Mouse (Mus musculus): ENCODE results near the gene Cel. TPM values are rescaled to one million over a fixed set of nuclear protein-coding genes. Genes with fewer than 3 reads are reported as not detected.
A peak's percentile ranks its signal among the peaks of the same experiment; 100 is the strongest.
"Not testable (repeated sequence)": the region's sequence is repeated elsewhere in the genome, so short reads cannot be mapped to it uniquely, and the experiment has no call there.

Gene Cel
- polyA plus RNA-seq, 1 experiment from 2014 or later, result not detected

DNA sequence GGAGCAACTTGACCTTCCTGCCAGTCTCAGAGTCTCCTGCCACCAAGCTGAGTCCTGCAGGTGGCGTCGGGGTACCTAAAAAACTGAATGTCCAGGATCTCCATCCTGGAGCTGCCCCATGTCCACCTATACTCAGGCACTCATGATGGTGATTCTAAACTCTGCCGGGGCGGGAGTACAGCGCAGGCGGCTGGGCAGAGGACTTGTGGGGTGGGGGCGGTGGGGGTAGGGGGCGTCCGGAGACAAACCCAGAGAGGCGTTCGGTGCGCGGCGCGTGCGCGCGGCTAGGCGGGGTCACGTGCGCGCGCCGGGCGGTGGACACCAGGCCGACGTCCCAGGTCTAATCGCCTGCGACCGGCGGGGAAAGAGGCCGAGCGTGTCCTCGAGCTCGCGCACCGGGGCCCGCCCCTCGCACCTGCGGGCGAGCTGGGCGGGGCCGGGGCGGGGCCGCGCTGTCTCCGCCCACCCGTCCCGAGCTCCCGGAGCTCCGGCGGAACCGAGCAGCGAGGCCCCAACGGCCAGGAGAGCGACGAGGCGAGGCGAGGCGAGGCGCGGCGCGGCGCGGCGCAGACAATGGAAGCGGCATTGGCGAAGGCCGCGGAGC lies 50.3 kb downstream of the Cel start, which contains the start of gene Ralgds:
Gene Ralgds, plus strand, starts transcription at position 328 of the 604 bp plus-strand sequence.
- H3K4me3 ChIP-seq (ENCODE audit: low read depth, low read length), result peak within 1 kb of the TSS; percentile 52
- DNase-seq (ENCODE audit: low spot score) (peak; percentile 83), ATAC-seq (peak; percentile 74)
- H3K27ac ChIP-seq (ENCODE audit: low read length), result peak within 1 kb of the TSS; percentile 78
- no peaks in the 10 kb centered on the region for H3K36me3 ChIP-seq (ENCODE audit: insufficient read depth, low read length)
- WGBS, result 0% methylated on average over 27 of the region's 71 CpGs
- peak; percentile 47 for TF ChIP-seq CTCF (IDR thresholded peaks at IDR 0.05)
- no peak for TF ChIP-seq EP300 (IDR thresholded peaks at IDR 0.05)
- peak within 1 kb of the TSS; percentile 52 for H3K9ac ChIP-seq (replicated peaks; ENCODE audit: low read depth)
- no peaks in the 10 kb centered on the region for H3K9me3 ChIP-seq (ENCODE audit: low read length)
- no peaks in the 10 kb centered on the region for H3K27me3 ChIP-seq (replicated peaks; ENCODE audit: insufficient read depth, low read length)
- peaks cover 16% of the 10 kb centered on the region; the same call in 1 of the 2 replicates for H3K4me1 ChIP-seq (ENCODE audit: insufficient read depth, low read depth, low read length)
- H3K4me2 ChIP-seq (replicated peaks; ENCODE audit: low read depth, low read length), result peak within 1 kb of the TSS; percentile 93

DNA sequence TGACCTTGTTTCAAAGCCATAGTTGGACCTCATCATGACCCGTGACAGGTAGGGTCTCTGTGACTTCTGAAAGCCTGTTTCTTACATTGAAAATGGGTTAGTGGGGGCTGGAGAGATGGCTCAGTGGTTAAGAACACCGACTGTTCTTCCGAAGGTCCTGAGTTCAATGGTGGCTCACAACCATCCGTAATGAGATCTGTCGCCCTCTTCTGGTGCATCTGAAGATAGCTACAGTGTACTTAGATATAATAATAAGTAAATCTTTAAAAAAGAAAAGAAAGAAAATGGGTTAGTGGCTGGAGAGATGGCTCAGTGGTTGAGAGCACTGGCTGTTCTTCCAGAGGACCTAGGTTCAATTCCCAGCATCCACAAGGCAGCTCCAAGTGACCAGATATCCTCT lies 51.6 kb downstream of the Cel start:
- not testable (repeated sequence) for DNase-seq (ENCODE audit: low spot score); ATAC-seq; H3K27ac ChIP-seq (ENCODE audit: low read length); H3K36me3 ChIP-seq (ENCODE audit: insufficient read depth, low read length); H3K4me2 ChIP-seq (replicated peaks; ENCODE audit: low read depth, low read length); H3K27me3 ChIP-seq (replicated peaks; ENCODE audit: insufficient read depth, low read length); H3K9ac ChIP-seq (replicated peaks; ENCODE audit: low read depth); H3K4me3 ChIP-seq (ENCODE audit: low read depth, low read length); H3K9me3 ChIP-seq (ENCODE audit: low read length)
- H3K4me1 ChIP-seq (ENCODE audit: insufficient read depth, low read depth, low read length), result peaks cover 11% of the 10 kb centered on the region; the same call in 1 of the 2 replicates
- 49% methylated on average over 5 of the region's 5 CpGs for WGBS
- peak; percentile 59 for TF ChIP-seq CTCF (IDR thresholded peaks at IDR 0.05)

DNA sequence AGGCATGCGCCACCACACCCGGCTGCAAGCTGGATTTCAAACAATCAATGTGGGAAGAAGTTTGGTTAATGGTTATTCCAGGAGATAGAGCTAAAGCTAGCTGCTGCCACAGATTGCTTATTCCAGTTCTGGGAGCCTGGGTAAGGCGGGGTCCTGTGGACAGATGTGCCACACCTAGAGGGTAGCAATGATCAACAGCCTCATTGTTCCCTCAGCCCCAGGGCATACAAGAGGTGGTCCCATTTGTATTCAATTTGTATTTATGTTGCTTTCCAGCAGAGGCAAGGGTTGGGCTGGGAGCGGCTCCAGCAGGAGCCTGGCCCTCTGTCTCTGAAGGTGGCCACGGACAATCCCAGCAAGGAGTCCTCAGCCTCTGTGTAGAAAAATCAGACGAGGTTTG lies 56.9 kb downstream of the Cel start:
- no peak overlapping the region for H3K27ac ChIP-seq (ENCODE audit: low read length)
- DNase-seq (ENCODE audit: low spot score) (no peak), ATAC-seq (no peak)
- no peaks in the 10 kb centered on the region for H3K9me3 ChIP-seq (ENCODE audit: low read length)
- TF ChIP-seq CTCF (IDR thresholded peaks at IDR 0.05) (no peak), EP300 (IDR thresholded peaks at IDR 0.05) (no peak)
- H3K4me2 ChIP-seq (replicated peaks; ENCODE audit: low read depth, low read length), result no peak overlapping the region
- H3K4me3 ChIP-seq (ENCODE audit: low read depth, low read length), result no peak overlapping the region
- no peaks in the 10 kb centered on the region for H3K27me3 ChIP-seq (replicated peaks; ENCODE audit: insufficient read depth, low read length)
- H3K36me3 ChIP-seq (ENCODE audit: insufficient read depth, low read length), result no peaks in the 10 kb centered on the region
- H3K9ac ChIP-seq (replicated peaks; ENCODE audit: low read depth), result no peak overlapping the region
- WGBS, result 81% methylated on average over 6 of the region's 6 CpGs
- no peaks in the 10 kb centered on the region for H3K4me1 ChIP-seq (ENCODE audit: insufficient read depth, low read depth, low read length)

DNA sequence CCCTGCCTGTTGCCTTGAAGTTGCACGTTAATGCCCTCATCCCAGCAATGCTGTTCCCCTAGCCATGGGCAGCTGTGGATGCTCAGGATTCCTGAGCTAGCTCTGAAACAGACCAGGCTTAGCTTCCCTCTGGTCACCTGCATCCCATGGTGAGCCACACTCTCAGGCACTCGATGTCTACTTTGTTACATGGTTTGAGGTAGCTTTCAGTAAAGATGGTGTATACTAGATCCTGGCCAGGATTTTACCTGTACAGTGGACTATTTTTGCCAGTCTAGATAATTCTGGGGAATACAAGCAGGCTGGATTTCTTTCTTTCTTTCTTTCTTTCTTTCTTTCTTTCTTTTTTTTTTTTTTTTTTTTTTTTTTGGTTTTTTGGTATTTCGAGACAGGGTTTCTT lies 57.4 kb downstream of the Cel start, which contains the start of gene Gm10134:
Gene Gm10134, plus strand, starts transcription at position 301 of the 400 bp plus-strand sequence.
- Histone ChIP-seq H3K4me1 (ENCODE audit: insufficient read depth, low read depth, low read length) (no peaks in the 10 kb centered on the region), H3K4me2 (replicated peaks; ENCODE audit: low read depth, low read length) (no peak within 1 kb of the TSS), H3K27ac (ENCODE audit: low read length) (no peak within 1 kb of the TSS), H3K27me3 (replicated peaks; ENCODE audit: insufficient read depth, low read length) (no peaks in the 10 kb centered on the region), H3K9me3 (ENCODE audit: low read length) (no peaks in the 10 kb centered on the region), H3K36me3 (ENCODE audit: insufficient read depth, low read length) (no peaks in the 10 kb centered on the region), H3K4me3 (ENCODE audit: low read depth, low read length) (no peak within 1 kb of the TSS), H3K9ac (replicated peaks; ENCODE audit: low read depth) (no peak within 1 kb of the TSS)
- TF ChIP-seq CTCF (IDR thresholded peaks at IDR 0.05), result no peak
- no peak for TF ChIP-seq EP300 (IDR thresholded peaks at IDR 0.05)
- no peak for ATAC-seq
- no peak for DNase-seq (ENCODE audit: low spot score)
- WGBS, result 55% methylated on average over 3 of the region's 3 CpGs

Small RNA genes lying within 50 kb of the gene (microRNA-seq; reads per million reads assigned to microRNA genes)
- not detected for gene Gm22824

Other genes with a start within 250 kb of the Cel start
- gene Ppp1r26, start 116.6 kb downstream of the Cel start, polyA plus RNA-seq (2015; fragmentation: Nextera tagmentation; extraction: Ambion mirVana), result 1.6 and 2.4 TPM in 2 replicates
- 13.5 and 18.3 TPM in 2 replicates for gene 1700007K13Rik, start 97.1 kb downstream of the Cel start, polyA plus RNA-seq (2015; fragmentation: Nextera tagmentation; extraction: Ambion mirVana)
- gene Mrps2, start 95.3 kb downstream of the Cel start, polyA plus RNA-seq (2015; fragmentation: Nextera tagmentation; extraction: Ambion mirVana), result 20.8 and 21.8 TPM in 2 replicates
- 1.2 and 1.4 TPM in 2 replicates for gene Gbgt1, start 66.5 kb downstream of the Cel start, polyA plus RNA-seq (2015; fragmentation: Nextera tagmentation; extraction: Ambion mirVana)
- 5.8 and 6.1 TPM in 2 replicates for gene Gm10134, start 57.3 kb downstream of the Cel start, polyA plus RNA-seq (2015; fragmentation: Nextera tagmentation; extraction: Ambion mirVana)
- gene Ralgds, start 50.3 kb downstream of the Cel start, polyA plus RNA-seq (2015; fragmentation: Nextera tagmentation; extraction: Ambion mirVana), result 24.4 and 29.1 TPM in 2 replicates
- 15.8 and 18.9 TPM in 2 replicates for gene Gtf3c5, start 20.3 kb upstream of the Cel start, polyA plus RNA-seq (2015; fragmentation: Nextera tagmentation; extraction: Ambion mirVana)
- 0.94 and 1.0 TPM in 2 replicates for gene Gfi1b, start 58.6 kb upstream of the Cel start, polyA plus RNA-seq (2015; fragmentation: Nextera tagmentation; extraction: Ambion mirVana)
- 7.3 and 8.7 TPM in 2 replicates for gene Tsc1, start 77.8 kb upstream of the Cel start, polyA plus RNA-seq (2015; fragmentation: Nextera tagmentation; extraction: Ambion mirVana)
- gene Spaca9, start 136.3 kb upstream of the Cel start, polyA plus RNA-seq (2015; fragmentation: Nextera tagmentation; extraction: Ambion mirVana), result 21.2 and 26.3 TPM in 2 replicates
- 8.7 and 10.9 TPM in 2 replicates for gene Ak8, start 136.8 kb upstream of the Cel start, polyA plus RNA-seq (2015; fragmentation: Nextera tagmentation; extraction: Ambion mirVana)